Mouse (Mus musculus) neural tube, embryonic 14.5 days (tissue): Measurements from ENCODE around the gene Olfr374. TPM values are rescaled to one million over a fixed set of nuclear protein-coding genes. Genes with fewer than 3 reads are reported as not detected.
"Not testable (repeated sequence)": the region's sequence is repeated elsewhere in the genome, so short reads cannot be mapped to it uniquely, and the experiment has no call there.

Experiments
- ATAC-seq: fragments of 200-750 bp; cut with Nextera tagmentation; 2 replicates; pipeline ENCODE4 v1.8.0; 2017; ENCODE audit warnings: low read depth, mild to moderate bottlenecking, moderate TSS enrichment, moderate library complexity
- H3K27ac ChIP-seq: fragments of 300-500 bp; sonication (generic); 2 replicates; pipeline ENCODE4 v1.5.1; 2014; ENCODE audit warnings: low read depth, mild to moderate bottlenecking, control low read depth, low read length, moderate library complexity, mixed read lengths
- H3K27me3 ChIP-seq: fragments of 300-500 bp; sonication (generic); 2 replicates; pipeline ENCODE4 v1.6.1; 2014; ENCODE audit warnings: low read length; ENCODE audit not compliant: control insufficient read depth, insufficient read depth
- H3K36me3 ChIP-seq: fragments of 300-500 bp; sonication (generic); 2 replicates; pipeline ENCODE4 v1.6.1; 2014; ENCODE audit warnings: low read length, mixed read lengths; ENCODE audit not compliant: control insufficient read depth, insufficient read depth
- H3K4me1 ChIP-seq: fragments of 300-500 bp; sonication (generic); 2 replicates; pipeline ENCODE4 v1.6.1; 2014; ENCODE audit warnings: low read length; ENCODE audit not compliant: control insufficient read depth, insufficient read depth
- H3K4me2 ChIP-seq: fragments of 300-500 bp; sonication (generic); 2 replicates; pipeline ENCODE4 v1.6.1; 2014; ENCODE audit warnings: mild to moderate bottlenecking, low read depth, low read length, control low read depth
- H3K4me3 ChIP-seq: fragments of 300-500 bp; sonication (generic); 2 replicates; pipeline ENCODE4 v1.5.1; 2014; ENCODE audit warnings: low read depth, low read length, control low read depth, mixed read lengths
- H3K9ac ChIP-seq: fragments of 300-500 bp; sonication (generic); replicated peaks from 2 replicates; pipeline ENCODE4 v1.6.1; 2014; ENCODE audit warnings: low read depth, mild to moderate bottlenecking, control low read depth, low read length, mixed read lengths
- H3K9me3 ChIP-seq: fragments of 300-500 bp; sonication (generic); 2 replicates; pipeline ENCODE4 v1.6.1; 2016; ENCODE audit warnings: low read length; ENCODE audit not compliant: control insufficient read depth
- WGBS: fragments of 180-500 bp; shearing (Covaris S2); extraction: QIAGEN DNeasy Blood & Tissue Kit; methylation state at CpG from one replicate; pipeline ENCODE4 v1.1.7; 2014; 5-methylcytosine and 5-hydroxymethylcytosine counted together
- polyA plus RNA-seq: library from polyadenylated mRNA; unstranded; fragments of >200 nt; fragmentation: Nextera tagmentation; extraction: Ambion mirVana; gene quantifications from 2 replicates; pipeline ENCODE4 v1.2.1, GENCODE M21; 2014

Gene Olfr374
- 0.04 TPM in 1 of 2 replicates, not detected in the other for polyA plus RNA-seq

DNA sequence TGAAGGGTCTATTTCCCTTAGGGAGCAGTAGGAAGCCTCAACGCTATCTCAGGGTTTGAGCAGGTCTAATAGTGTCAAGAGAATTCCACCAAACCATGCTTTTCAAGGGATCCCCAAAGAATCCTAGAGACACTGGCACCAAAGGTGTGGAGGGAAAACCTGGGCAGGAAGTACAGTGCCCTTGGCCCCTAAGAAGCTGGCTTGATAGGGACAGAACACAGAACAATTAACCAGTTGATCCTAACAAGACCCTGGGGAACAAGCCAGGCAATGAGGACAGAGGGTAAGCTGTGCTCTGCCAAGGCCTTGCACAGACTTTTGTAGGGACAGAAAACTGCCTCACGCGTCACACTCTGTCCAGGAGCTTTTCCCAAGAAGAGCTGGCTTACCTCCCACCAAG is at the start of gene Olfr374:
Gene Olfr374 (plus strand): TSS at position 301 of the 400 bp plus-strand sequence.
- WGBS: 91% methylated on average over 3 of the region's 3 CpGs
- Histone ChIP-seq H3K9me3 (no peaks in the 10 kb centered on the region), H3K4me3 (no peak within 1 kb of the TSS), H3K27me3 (no peaks in the 10 kb centered on the region), H3K4me1 (no peaks in the 10 kb centered on the region), H3K9ac (no peak within 1 kb of the TSS), H3K27ac (no peak within 1 kb of the TSS), H3K36me3 (no peaks in the 10 kb centered on the region), H3K4me2 (no peak within 1 kb of the TSS)
- no peak for ATAC-seq

- WGBS: 91% methylated on average over 3 of the region's 4 CpGs
- not testable (repeated sequence) for H3K4me3 ChIP-seq, ATAC-seq, H3K4me1 ChIP-seq, H3K27me3 ChIP-seq, H3K36me3 ChIP-seq, H3K9ac ChIP-seq, H3K9me3 ChIP-seq, H3K27ac ChIP-seq, H3K4me2 ChIP-seq
Measured at GRCm38 (mm10) chr8:72057643-72058042, 49.2 kb upstream of the Olfr374 start.

GRCm38 (mm10) chr8:72066819-72067399 is 39.9 kb upstream of the Olfr374 start:
- H3K27me3 ChIP-seq, H3K9ac ChIP-seq, H3K4me1 ChIP-seq, H3K9me3 ChIP-seq, H3K27ac ChIP-seq, H3K4me3 ChIP-seq, H3K36me3 ChIP-seq, ATAC-seq, H3K4me2 ChIP-seq: not testable (repeated sequence)
- 75% methylated on average over 1 of the region's 1 CpGs for WGBS

GRCm38 (mm10) chr8:72082877-72083276 is 24.0 kb upstream of the Olfr374 start, which contains the start of gene Olfr373:
Gene Olfr373 (plus strand): TSS chr8:72083177.
- H3K4me2 ChIP-seq, H3K9me3 ChIP-seq, H3K4me1 ChIP-seq, H3K27ac ChIP-seq, ATAC-seq, H3K36me3 ChIP-seq, H3K27me3 ChIP-seq, H3K9ac ChIP-seq, H3K4me3 ChIP-seq: not testable (repeated sequence)

DNA sequence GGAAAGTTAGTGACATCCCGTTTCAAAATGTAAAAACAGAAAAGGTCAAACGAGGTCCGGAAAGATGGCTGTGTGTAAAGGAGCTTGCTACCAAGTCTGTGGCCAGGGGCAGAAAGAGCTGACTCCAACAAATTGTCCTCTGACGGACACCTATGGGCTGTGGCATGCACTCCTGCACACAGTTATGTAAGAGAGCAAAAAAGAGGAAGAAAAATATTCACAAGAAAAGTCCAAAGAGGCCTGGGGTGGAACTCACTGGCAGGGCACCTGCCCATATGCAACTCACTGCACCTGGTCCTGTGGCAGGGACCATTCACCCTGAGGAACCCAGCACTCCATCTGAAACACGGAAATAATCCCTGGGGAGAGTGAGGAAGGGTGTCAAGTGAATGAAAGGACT is 22.1 kb upstream of the Olfr374 start:
- no peaks in the 10 kb centered on the region for H3K27me3 ChIP-seq
- 71% methylated on average over 5 of the region's 5 CpGs for WGBS
- ATAC-seq: no peak

DNA sequence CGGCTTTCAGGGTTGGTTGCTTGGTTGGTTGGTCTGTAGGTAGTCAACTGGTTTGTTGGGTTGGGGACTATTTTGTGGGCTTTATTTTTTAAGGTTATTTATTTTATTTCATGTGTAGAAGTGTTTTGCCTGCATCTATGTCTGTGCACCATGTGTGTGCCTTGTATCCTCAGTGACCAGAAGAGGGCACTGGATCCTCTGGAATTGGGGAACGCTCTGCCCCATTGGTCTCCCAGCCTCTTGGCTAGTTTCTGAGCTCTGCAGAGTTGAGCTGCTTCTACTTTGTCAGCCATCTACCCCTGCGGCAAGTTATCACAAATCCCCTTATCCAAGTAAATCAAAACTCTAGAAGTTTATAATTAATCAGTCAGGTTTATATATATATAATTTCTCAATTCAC is 19.2 kb upstream of the Olfr374 start:
- not testable (repeated sequence) for H3K36me3 ChIP-seq, H3K27me3 ChIP-seq, H3K4me2 ChIP-seq, H3K9me3 ChIP-seq, H3K9ac ChIP-seq, H3K4me1 ChIP-seq, ATAC-seq, H3K27ac ChIP-seq, H3K4me3 ChIP-seq
- 80% methylated on average over 3 of the region's 3 CpGs for WGBS

More for the DNA sequence above, 22.1 kb upstream of the Olfr374 start:
- Histone ChIP-seq H3K36me3 (no peaks in the 10 kb centered on the region), H3K4me1 (no peaks in the 10 kb centered on the region), H3K27ac (no peak overlapping the region), H3K9me3 (no peaks in the 10 kb centered on the region), H3K4me3 (no peak overlapping the region), H3K4me2 (no peak overlapping the region), H3K9ac (no peak overlapping the region)

DNA sequence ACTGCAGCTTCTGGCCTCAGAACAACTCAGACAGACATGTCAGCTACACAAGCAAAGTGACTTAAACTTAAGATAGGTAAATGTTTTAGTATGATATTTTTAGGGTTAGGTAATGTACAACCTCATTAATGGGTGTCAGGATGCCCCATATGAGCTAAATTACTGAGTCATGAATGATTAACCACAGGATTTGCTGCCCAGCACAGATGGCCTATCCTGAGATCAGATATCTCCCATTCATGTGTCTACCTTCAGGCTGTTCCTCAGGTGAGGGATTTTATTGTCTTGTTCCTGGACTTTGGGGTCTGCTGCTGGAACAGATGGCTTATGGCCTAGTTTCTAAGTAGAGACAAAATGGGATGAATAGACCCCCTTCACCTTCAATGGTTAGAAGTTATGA is 10.1 kb upstream of the Olfr374 start:
- H3K27me3 ChIP-seq, H3K27ac ChIP-seq, H3K4me1 ChIP-seq: not testable (repeated sequence)

DNA sequence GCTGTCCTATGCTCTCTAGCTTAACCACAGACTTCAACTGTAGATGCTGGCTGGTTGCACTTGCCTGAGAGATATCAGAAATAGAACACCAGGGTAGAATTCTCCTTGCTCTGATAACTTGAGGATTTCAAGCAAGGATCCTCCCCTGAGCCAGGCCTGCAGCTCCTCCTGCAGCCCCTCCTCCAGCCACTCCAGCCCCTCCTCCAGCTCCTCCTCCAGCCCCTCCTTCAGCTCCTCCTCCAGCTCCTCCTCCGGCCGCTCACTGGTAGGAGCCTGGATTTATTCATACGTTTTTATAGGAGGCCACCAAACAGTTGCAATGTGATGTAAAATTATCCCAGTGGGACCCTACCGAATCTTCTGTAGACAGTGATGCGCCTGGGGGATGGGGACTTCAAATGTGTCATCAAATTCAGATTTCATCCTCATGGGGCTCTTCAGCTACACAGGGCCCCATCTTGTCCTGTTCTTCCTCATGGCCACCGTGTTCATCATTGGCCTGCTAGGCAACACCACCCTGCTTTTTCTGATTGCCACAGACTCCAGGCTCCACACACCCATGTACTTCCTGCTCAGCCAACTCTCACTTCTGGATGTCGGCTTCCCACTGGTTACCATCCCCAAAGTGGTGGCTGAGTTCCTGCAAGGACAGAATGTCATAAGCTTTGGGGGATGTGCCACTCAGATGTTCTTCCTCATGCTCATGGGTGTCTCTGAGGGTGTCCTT is 7.3 kb upstream of the Olfr374 start:
- WGBS: 66% methylated on average over 6 of the region's 7 CpGs
- not testable (repeated sequence) for H3K36me3 ChIP-seq, H3K4me1 ChIP-seq, ATAC-seq, H3K9ac ChIP-seq, H3K27ac ChIP-seq, H3K27me3 ChIP-seq, H3K4me2 ChIP-seq, H3K9me3 ChIP-seq, H3K4me3 ChIP-seq

More for the DNA sequence above, 10.1 kb upstream of the Olfr374 start:
- H3K4me2 ChIP-seq, H3K36me3 ChIP-seq, ATAC-seq, H3K9me3 ChIP-seq, H3K9ac ChIP-seq, H3K4me3 ChIP-seq: not testable (repeated sequence)

- H3K27me3 ChIP-seq: no peaks in the 10 kb centered on the region
- 25% methylated on average over 4 of the region's 4 CpGs for WGBS
Measured at GRCm38 (mm10) chr8:72105165-72105564, 1.7 kb upstream of the Olfr374 start.

More at GRCm38 (mm10) chr8:72105165-72105564, 1.7 kb upstream of the Olfr374 start:
- no peak overlapping the region for H3K4me2 ChIP-seq
- no peak overlapping the region for H3K4me3 ChIP-seq
- no peaks in the 10 kb centered on the region for H3K4me1 ChIP-seq
- ATAC-seq: no peak
- H3K36me3 ChIP-seq: no peaks in the 10 kb centered on the region
- no peak overlapping the region for H3K27ac ChIP-seq
- H3K9ac ChIP-seq: no peak overlapping the region
- H3K9me3 ChIP-seq: no peaks in the 10 kb centered on the region
